Mouse (Mus musculus) megakaryocyte-erythroid progenitor cell, adult 5-6 weeks (primary cell): ENCODE measurements around the gene Oas3. TPM values are rescaled to one million over a fixed set of nuclear protein-coding genes. Genes with fewer than 3 reads are reported as not detected.

ENCODE experiments used
- ATAC-seq: replicated peaks from 2 replicates; pipeline ENCODE4 v1.8.0; 2016; ENCODE audit warnings: mild to moderate bottlenecking, inconsistent platforms; ENCODE audit not compliant: severe bottlenecking, poor library complexity, low FRiP score, low TSS enrichment
- total RNA-seq, 2 experiments: library from RNA; stranded (forward) in 1 of 2; stranded (reverse) in 1 of 2; fragments of 200-1000, 215-1000 nt in 1 of 2; fragments of >200 nt in 1 of 2; fragmentation: Nextera tagmentation in 1 of 2; gene quantifications; 2 replicates each; pipeline ENCODE4 v1.2.3; 2014 to 2017

Gene Oas3
- total RNA-seq, 2 experiments from 2014 or later, result 2.0 to 4.2 TPM

GRCm38 (mm10) chr5:120765010-120765409, 12.5 kb downstream of the Oas3 start:
- ATAC-seq, result no peak

- peak; percentile 73 for ATAC-seq
These were observed 15.6 kb downstream of the Oas3 start for GRCm38 (mm10) chr5:120761901-120762300.

GRCm38 (mm10) chr5:120754215-120754614, 23.2 kb downstream of the Oas3 start:
- no peak for ATAC-seq

DNA sequence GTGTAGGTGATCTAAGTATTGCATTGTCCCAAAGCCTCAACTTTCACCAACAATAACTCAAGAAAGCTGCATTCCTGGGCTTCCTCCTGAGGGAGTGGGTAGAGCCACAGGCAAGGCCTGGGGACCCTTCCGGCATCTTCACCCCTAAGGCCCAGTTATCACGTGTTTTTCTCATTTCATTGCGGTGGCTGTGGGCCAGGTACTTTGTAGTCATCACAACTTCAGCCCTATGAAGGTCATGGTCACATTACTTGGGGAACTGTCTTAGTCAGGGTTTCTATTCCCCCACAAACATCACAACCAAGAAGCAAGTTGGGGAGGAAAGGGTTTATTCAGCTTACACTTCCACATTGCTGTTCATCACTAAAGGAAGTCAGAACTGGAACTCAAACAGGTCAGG, 24.7 kb downstream of the Oas3 start:
- no peak for ATAC-seq

DNA sequence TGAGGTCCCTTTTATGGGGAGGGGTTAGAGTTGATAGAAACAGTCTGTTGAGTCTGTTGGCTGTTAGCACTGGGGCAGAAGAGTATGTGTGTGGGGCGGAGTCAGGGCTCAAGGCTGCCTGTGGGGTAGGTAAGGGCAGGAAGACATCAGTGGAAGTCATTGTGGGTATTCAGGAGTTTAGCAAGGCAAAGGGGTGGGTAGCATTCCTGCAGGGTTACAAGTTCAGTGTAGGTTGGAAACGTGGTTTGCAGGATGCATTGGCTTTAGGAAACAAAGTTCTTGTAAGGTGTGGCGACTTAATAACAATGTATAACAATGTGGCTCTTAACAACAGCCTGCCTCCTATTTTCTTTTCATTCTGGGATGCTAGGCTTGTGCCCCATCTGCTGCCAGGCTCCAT, 26.3 kb downstream of the Oas3 start:
- ATAC-seq, result no peak

DNA sequence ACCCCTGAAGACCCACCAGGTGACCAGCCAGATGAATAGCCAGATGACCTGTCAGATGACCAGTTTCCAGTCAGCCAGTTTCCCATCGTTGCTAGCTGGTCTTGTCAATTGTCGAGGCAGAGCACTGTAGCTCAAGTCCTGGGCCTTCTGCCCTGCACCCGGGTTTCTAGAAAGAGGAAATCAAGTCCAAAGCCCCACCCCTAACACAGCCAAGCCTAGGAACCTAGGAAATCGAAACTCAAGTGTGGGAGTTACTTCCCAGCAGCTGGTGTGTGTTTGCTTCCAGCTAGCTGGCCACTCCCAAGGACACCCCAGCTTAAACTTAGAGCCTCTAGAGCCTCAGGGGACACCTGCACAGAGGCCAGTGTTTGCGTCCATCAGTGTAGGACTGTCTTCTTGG, 27.8 kb downstream of the Oas3 start, which contains the start of gene Oas2:
Gene Oas2, minus strand, starts transcription at position 166 of the 400 bp plus-strand sequence.
- no peak for ATAC-seq

- no peak for ATAC-seq
These were observed 31.0 kb downstream of the Oas3 start for GRCm38 (mm10) chr5:120746451-120746850.

DNA sequence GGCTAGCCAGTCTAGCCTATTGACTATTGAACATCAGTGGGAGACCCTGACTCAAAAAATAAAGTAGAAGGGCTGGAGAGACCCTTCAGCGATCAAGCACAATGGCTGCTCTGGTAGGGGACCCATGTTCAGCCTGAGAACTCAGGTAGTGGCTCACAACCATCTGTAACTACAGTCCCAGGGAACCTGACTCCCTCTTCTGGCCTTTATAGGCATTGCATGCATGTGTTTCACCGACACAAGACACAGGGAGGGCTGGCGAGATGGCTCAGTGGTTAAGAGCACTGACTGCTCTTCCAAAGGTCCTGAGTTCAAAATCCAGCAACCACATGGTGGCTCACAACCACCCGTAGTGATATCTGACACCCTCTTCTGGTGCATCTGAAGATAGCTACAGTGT, 35.3 kb downstream of the Oas3 start:
- ATAC-seq, result peak; percentile 86; the same call in 1 of the 2 replicates

DNA sequence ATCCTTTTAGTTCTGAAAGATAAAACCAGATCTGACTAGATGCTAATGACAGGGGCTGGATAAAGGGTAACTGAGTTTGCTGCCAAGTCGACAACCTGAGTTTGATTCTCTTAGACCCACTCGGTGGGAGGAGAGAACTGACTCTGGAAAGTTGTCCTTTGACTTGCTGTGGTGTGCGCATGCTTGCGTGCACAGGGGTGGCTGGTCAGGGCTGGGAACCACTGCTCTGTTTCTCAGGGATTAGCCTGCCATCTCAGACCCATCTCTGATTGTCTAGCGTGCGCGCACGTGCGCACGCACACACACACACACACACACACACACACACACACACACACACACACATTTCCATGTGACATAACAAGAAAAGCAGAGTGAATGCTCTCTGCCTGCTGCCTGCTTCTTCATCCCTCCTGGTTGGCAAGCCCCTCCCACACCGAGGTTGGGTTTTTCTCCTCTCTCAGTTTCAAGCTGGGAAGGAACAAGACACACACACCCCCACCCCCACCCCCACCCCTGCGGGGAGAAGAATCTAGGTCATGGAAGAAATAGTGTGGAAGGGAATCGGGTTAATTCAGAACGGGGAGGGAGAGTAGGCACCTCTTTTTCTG, 43.0 kb downstream of the Oas3 start:
- ATAC-seq, result no peak

DNA sequence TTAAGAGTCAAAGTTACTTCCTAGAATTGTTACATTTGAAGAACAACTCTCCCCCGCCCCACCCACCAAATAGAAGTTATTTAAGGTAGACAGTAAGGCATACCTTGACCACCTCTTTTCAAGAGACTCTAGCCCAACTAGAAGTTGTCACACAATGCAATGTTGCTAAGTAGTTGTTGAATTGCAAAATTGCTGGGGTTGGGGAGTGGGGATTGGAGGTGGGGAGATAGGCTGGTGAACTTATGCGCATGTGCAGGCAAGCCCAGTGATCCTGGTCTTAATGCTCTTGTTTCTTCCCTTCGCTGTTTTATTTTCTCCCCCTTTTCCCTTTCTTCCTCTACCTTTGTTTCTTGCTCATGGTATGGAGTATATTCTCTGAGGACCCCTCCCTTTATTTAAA, 43.8 kb downstream of the Oas3 start:
- no peak for ATAC-seq

- ATAC-seq, result no peak
These were observed 44.7 kb downstream of the Oas3 start for GRCm38 (mm10) chr5:120732740-120733139.

DNA sequence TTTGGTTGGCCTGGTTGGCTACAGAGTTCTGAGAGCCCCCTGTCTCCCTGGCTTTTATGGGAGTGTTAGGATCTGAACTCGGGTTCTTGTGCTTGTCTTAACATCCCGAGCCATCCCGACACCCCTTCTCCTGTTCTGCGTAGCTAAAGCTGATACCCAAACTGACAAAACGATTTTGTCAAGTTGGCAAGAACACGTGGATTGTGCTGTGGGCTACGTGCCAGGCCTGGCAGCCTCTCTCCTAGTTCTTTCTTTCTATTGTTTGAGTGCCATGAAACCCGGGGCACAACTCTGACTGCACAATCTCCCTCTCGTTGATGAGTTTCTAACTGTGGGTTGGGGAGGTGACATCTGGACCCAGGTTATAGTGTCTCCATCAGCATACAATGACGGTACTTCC, 48.1 kb downstream of the Oas3 start:
- no peak for ATAC-seq

GRCm38 (mm10) chr5:120725811-120726455, 51.5 kb downstream of the Oas3 start:
- no peak for ATAC-seq

DNA sequence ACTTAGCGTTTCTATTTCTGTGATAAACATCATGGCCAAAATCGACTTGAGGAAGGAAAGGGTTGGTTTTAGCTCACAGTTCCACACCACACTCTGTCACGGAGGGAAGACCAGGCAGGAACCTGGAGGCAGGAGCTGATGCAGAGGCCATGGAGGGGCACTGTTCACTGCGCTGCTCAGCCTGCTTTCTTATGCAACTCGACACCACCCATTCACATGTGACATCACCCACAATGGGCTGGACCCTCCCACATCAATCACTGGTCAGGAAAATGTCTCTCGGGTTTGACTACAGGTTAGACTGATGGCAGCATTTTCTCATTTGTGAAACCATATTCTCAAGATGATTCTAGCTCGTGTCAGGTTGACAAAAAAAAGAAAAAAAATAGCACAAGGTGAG, 56.5 kb downstream of the Oas3 start:
- no peak for ATAC-seq

DNA sequence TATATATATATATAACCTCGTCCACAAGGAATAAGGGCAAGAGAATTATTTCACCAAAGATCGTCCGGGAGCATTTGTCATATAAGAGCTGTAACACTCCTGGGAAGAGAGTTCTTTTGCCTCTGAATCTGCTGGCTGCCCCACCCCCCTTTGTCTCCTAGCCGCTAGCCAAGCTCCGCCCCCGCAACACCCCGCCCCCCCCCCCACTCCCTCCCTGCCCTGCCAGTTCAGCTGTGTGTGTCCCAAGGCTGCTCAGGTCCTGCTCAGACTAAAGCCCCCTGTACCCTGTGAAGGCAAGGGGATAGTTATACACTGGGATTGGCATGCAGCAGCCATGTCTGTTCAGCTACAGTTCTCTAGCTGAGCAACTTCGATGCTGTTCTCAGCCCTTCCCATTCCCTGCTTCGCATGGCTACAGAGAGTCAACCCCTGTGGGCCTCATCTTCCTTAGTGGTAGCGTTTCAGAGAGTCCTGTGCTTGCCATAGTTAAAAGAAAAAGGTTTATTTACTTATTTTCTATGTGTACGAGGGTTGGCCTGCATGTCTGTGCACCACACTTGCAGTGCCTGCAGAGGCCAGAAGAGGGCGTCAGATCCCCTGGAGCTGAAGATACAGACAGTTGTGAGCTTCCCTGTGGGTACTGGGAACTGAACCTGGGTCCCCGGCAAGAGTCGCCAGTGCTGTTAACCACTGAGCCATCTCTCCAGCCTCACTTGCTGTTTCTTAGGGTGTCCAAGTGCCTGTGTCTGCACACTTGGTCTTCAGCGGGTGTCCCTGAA, 58.7 kb downstream of the Oas3 start:
- no peak for ATAC-seq

GRCm38 (mm10) chr5:120717136-120717535, 60.3 kb downstream of the Oas3 start:
- no peak for ATAC-seq

DNA sequence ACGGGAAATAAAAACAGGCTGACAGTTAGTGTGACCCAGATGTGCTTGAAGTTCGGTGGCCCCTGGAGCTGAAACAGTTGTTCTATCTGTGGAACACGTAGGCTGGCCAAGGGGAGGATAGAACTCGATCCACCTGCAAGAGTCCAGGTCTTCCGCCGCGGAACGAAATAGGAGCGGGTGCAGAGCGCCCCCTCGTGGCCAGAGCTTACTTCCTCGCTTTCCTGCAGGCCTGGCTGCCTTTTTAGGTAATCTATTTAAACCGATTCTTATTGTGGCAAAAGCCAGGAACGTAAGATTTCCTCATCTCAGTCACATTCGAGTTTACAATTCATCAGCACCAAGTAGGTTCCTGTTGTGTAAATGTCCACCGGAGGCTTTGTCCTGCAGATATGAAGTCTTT, 63.1 kb downstream of the Oas3 start:
- ATAC-seq, result 0 out of 2 replicates have a peak, but pooled peaks have one; percentile 41

DNA sequence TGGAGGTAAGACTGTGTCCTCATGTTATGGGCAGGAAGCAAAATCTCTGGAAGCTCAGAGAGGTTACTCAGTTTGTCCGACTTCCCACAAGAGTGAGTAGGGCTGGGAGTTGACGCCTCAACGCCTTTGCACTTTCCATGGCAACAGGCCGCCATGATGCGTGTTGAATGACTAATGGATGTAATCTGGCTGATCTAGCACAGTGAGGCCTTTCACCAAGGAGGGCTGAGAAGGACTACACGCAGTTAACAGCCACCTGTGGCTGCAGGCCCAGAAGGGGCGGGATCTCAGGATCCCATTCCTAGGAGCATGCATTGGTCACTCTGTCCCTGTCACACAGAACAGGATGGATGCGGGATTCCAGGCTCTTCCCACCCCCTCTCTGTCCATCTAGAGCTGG, 64.7 kb downstream of the Oas3 start:
- no peak for ATAC-seq

DNA sequence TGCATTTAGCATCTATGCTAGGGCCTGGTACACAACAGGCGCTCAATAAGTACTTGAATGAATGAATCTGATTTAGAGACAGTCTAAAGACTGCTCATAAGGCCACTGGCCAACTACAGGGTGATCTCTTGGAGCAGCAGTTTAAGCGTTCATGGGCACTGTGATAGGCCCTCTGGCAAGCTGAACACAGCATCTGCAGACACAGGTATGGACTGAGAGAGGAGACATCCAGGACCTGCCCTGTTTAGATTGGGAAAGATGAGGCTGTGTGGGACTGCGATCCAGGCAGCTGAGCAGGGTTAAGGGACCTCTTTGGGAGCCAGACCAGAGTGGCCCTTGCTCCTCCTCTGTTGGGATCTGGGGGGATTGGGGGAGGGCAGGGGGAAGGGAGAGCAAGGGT, 65.6 kb downstream of the Oas3 start, which contains the start of gene Dtx1:
Gene Dtx1, minus strand, starts transcription at position 101 of the 400 bp plus-strand sequence.
- ATAC-seq, result no peak

GRCm38 (mm10) chr5:120711416-120711815, 66.0 kb downstream of the Oas3 start:
- ATAC-seq, result no peak
